Mouse (Mus musculus): Measurements from ENCODE around the gene Shroom2. TPM values are rescaled to one million over a fixed set of nuclear protein-coding genes. Genes with fewer than 3 reads are reported as not detected.
A peak's percentile ranks its signal among the peaks of the same experiment; 100 is the strongest.

Shroom2 gene
- polyA plus RNA-seq, 1 experiment from 2014 or later: 3.5 TPM

DNA sequence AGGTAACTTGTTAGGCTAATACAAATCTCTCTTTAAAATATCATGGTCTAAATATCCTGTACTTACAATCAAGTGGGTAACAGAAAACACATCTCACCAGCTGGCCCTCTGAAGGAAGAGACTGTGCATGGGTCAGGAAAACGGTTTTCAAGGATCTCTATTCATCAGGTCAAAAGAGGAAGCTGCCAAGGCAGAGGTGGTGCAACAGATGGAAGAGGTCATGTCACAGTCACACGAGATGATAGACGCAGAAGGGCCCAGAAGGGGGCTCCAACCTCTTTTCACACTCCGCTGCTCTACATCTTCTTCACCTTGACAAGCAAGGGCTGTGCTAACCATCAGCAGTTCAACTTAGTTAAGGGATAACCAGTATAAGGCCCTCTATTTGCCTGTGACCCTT lies 60.9 kb downstream of the Shroom2 start:
- ATAC-seq: no peak
- Histone ChIP-seq H3K4me2 (replicated peaks; ENCODE audit: low read depth) (no peak overlapping the region), H3K27ac (ENCODE audit: low read depth, low read length) (no peak overlapping the region), H3K4me1 (replicated peaks; ENCODE audit: control insufficient read depth, insufficient read depth, low read length) (no peaks in the 10 kb centered on the region), H3K36me3 (ENCODE audit: control insufficient read depth, insufficient read depth) (no peaks in the 10 kb centered on the region), H3K9me3 (ENCODE audit: control insufficient read depth) (no peaks in the 10 kb centered on the region), H3K27me3 (replicated peaks; ENCODE audit: control insufficient read depth, insufficient read depth, low read length) (no peaks in the 10 kb centered on the region), H3K9ac (ENCODE audit: low read depth, low read length) (no peak overlapping the region), H3K4me3 (ENCODE audit: low read depth, low read length) (no peak overlapping the region)
- 60% methylated on average over 4 of the region's 4 CpGs for whole genome bisulfite sequencing
- no peak for TF ChIP-seq CTCF (IDR thresholded peaks at IDR 0.05; ENCODE audit: low read depth)

- Histone ChIP-seq H3K9ac (ENCODE audit: low read depth, low read length) (no peak overlapping the region), H3K36me3 (ENCODE audit: control insufficient read depth, insufficient read depth) (no peaks in the 10 kb centered on the region), H3K27ac (ENCODE audit: low read depth, low read length) (no peak overlapping the region), H3K27me3 (replicated peaks; ENCODE audit: control insufficient read depth, insufficient read depth, low read length) (no peaks in the 10 kb centered on the region), H3K4me2 (replicated peaks; ENCODE audit: low read depth) (no peak overlapping the region), H3K9me3 (ENCODE audit: control insufficient read depth) (no peaks in the 10 kb centered on the region), H3K4me1 (replicated peaks; ENCODE audit: control insufficient read depth, insufficient read depth, low read length) (no peaks in the 10 kb centered on the region), H3K4me3 (ENCODE audit: low read depth, low read length) (no peak overlapping the region)
- WGBS: 17% methylated on average over 3 of the region's 3 CpGs
- no peak for ATAC-seq
- TF ChIP-seq CTCF (IDR thresholded peaks at IDR 0.05; ENCODE audit: low read depth): peak; percentile 83
Measured at GRCm38 (mm10) chrX:152705397-152705796, 63.9 kb downstream of the Shroom2 start.

- no peak overlapping the region for H3K27ac ChIP-seq (ENCODE audit: low read depth, low read length)
- H3K27me3 ChIP-seq (replicated peaks; ENCODE audit: control insufficient read depth, insufficient read depth, low read length): no peaks in the 10 kb centered on the region
Measured at GRCm38 (mm10) chrX:152703624-152704023, 65.6 kb downstream of the Shroom2 start.

GRCm38 (mm10) chrX:152701679-152702078 lies 67.6 kb downstream of the Shroom2 start:
- no peak overlapping the region for H3K4me2 ChIP-seq (replicated peaks; ENCODE audit: low read depth)
- no peak overlapping the region for H3K4me3 ChIP-seq (ENCODE audit: low read depth, low read length)
- no peak overlapping the region for H3K27ac ChIP-seq (ENCODE audit: low read depth, low read length)
- H3K9me3 ChIP-seq (ENCODE audit: control insufficient read depth): no peaks in the 10 kb centered on the region
- no peaks in the 10 kb centered on the region for H3K27me3 ChIP-seq (replicated peaks; ENCODE audit: control insufficient read depth, insufficient read depth, low read length)
- H3K9ac ChIP-seq (ENCODE audit: low read depth, low read length): no peak overlapping the region
- no peak for TF ChIP-seq CTCF (IDR thresholded peaks at IDR 0.05; ENCODE audit: low read depth)
- 73% methylated on average over 3 of the region's 3 CpGs for WGBS
- H3K36me3 ChIP-seq (ENCODE audit: control insufficient read depth, insufficient read depth): no peaks in the 10 kb centered on the region
- H3K4me1 ChIP-seq (replicated peaks; ENCODE audit: control insufficient read depth, insufficient read depth, low read length): no peaks in the 10 kb centered on the region
- no peak for ATAC-seq

More at GRCm38 (mm10) chrX:152703624-152704023, 65.6 kb downstream of the Shroom2 start:
- H3K9me3 ChIP-seq (ENCODE audit: control insufficient read depth): no peaks in the 10 kb centered on the region
- H3K9ac ChIP-seq (ENCODE audit: low read depth, low read length): no peak overlapping the region
- no peak overlapping the region for H3K4me2 ChIP-seq (replicated peaks; ENCODE audit: low read depth)
- no peak for TF ChIP-seq CTCF (IDR thresholded peaks at IDR 0.05; ENCODE audit: low read depth)
- H3K36me3 ChIP-seq (ENCODE audit: control insufficient read depth, insufficient read depth): no peaks in the 10 kb centered on the region
- H3K4me1 ChIP-seq (replicated peaks; ENCODE audit: control insufficient read depth, insufficient read depth, low read length): no peaks in the 10 kb centered on the region
- WGBS: 44% methylated on average over 1 of the region's 1 CpGs
- no peak for ATAC-seq
- no peak overlapping the region for H3K4me3 ChIP-seq (ENCODE audit: low read depth, low read length)

DNA sequence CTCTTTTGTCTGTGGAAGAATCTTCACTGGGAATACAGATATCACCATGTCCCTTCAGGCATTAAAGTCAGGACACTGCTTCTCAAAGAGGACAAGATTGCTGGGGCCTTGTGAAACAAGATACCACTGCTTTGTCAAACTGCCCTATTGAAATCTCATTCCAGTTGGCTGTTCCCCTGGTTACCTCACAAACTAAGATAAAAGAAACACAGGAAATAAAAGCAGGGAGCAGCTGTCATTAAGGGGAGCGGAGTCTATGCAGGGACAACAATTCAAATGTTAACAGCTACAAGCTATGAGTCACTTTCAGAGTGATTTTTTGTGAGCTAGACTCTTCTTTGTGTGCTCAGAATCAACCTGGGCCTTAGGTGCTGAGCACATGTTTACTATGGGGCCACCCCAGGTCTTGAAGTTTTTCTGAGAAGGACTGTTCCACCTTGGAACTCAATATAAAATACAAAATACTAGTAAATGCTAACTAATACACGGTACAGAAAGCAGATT lies 78.4 kb downstream of the Shroom2 start:
- 48% methylated on average over 2 of the region's 2 CpGs for WGBS
- peak; percentile 54; the same call in 1 of the 2 replicates for ATAC-seq

GRCm38 (mm10) chrX:152679190-152679814 lies 90.0 kb downstream of the Shroom2 start:
- no peak for TF ChIP-seq CTCF (IDR thresholded peaks at IDR 0.05; ENCODE audit: low read depth)
- Histone ChIP-seq H3K36me3 (ENCODE audit: control insufficient read depth, insufficient read depth) (no peaks in the 10 kb centered on the region), H3K9me3 (ENCODE audit: control insufficient read depth) (no peaks in the 10 kb centered on the region), H3K4me2 (replicated peaks; ENCODE audit: low read depth) (no peak overlapping the region), H3K27me3 (replicated peaks; ENCODE audit: control insufficient read depth, insufficient read depth, low read length) (no peaks in the 10 kb centered on the region), H3K4me1 (replicated peaks; ENCODE audit: control insufficient read depth, insufficient read depth, low read length) (no peaks in the 10 kb centered on the region), H3K9ac (ENCODE audit: low read depth, low read length) (no peak overlapping the region), H3K4me3 (ENCODE audit: low read depth, low read length) (no peak overlapping the region), H3K27ac (ENCODE audit: low read depth, low read length) (no peak overlapping the region)
- WGBS: 76% methylated on average over 2 of the region's 2 CpGs
- no peak for ATAC-seq

More for the DNA sequence above, 78.4 kb downstream of the Shroom2 start:
- Histone ChIP-seq H3K4me1 (replicated peaks; ENCODE audit: control insufficient read depth, insufficient read depth, low read length) (no peaks in the 10 kb centered on the region), H3K9me3 (ENCODE audit: control insufficient read depth) (no peaks in the 10 kb centered on the region), H3K4me2 (replicated peaks; ENCODE audit: low read depth) (no peak overlapping the region), H3K36me3 (ENCODE audit: control insufficient read depth, insufficient read depth) (no peaks in the 10 kb centered on the region), H3K4me3 (ENCODE audit: low read depth, low read length) (no peak overlapping the region), H3K9ac (ENCODE audit: low read depth, low read length) (no peak overlapping the region), H3K27ac (ENCODE audit: low read depth, low read length) (no peak overlapping the region), H3K27me3 (replicated peaks; ENCODE audit: control insufficient read depth, insufficient read depth, low read length) (no peaks in the 10 kb centered on the region)
- TF ChIP-seq CTCF (IDR thresholded peaks at IDR 0.05; ENCODE audit: low read depth): no peak
